Mouse (Mus musculus) right cerebral cortex, postnatal 36 days (tissue): ENCODE measurements around the gene Btbd6.
A peak's percentile ranks its signal among the peaks of the same experiment; 100 is the strongest.

Source experiments
- DNase-seq, 2 experiments: peaks; one replicate each; pipeline ENCODE4 v3.0.0; 2022; ENCODE audit warnings: low spot score in 2 of 2, mixed read lengths in 1 of 2

The Btbd6 gene

GRCm38 (mm10) chr12:113004993-113005392, 28.7 kb downstream of the Btbd6 start:
- DNase-seq = peak; percentile 43 to 59

- no peak for DNase-seq
Measured at GRCm38 (mm10) chr12:113011702-113012360, 35.5 kb downstream of the Btbd6 start.

GRCm38 (mm10) chr12:113012443-113012842, 36.2 kb downstream of the Btbd6 start:
- DNase-seq = no peak

- DNase-seq = peak; percentile 51 to 52
Measured at GRCm38 (mm10) chr12:113013021-113013491, 36.8 kb downstream of the Btbd6 start.

- peak; percentile 86 to 87 for DNase-seq
Measured at GRCm38 (mm10) chr12:113013604-113014558, 37.6 kb downstream of the Btbd6 start, which contains the start of gene Pacs2. TSS of gene Pacs2 (plus strand) at chr12:113014508.

- DNase-seq = peak in 1 of 2 experiments; percentile 20
Measured at GRCm38 (mm10) chr12:113014561-113015556, 38.6 kb downstream of the Btbd6 start.

- no peak for DNase-seq
Measured at GRCm38 (mm10) chr12:113015956-113016355, 39.7 kb downstream of the Btbd6 start.

- DNase-seq = peak; percentile 84 to 91
Measured at GRCm38 (mm10) chr12:113016976-113017375, 40.7 kb downstream of the Btbd6 start.

- DNase-seq = no peak
Measured at GRCm38 (mm10) chr12:113017429-113017984, 41.2 kb downstream of the Btbd6 start.

- no peak for DNase-seq
Measured at GRCm38 (mm10) chr12:113018763-113019162, 42.5 kb downstream of the Btbd6 start.

GRCm38 (mm10) chr12:113021488-113021887, 45.2 kb downstream of the Btbd6 start:
- DNase-seq = no peak

- no peak for DNase-seq
Measured at GRCm38 (mm10) chr12:113023082-113023481, 46.8 kb downstream of the Btbd6 start.

GRCm38 (mm10) chr12:113026557-113026956, 50.3 kb downstream of the Btbd6 start:
- no peak for DNase-seq

- no peak for DNase-seq
Measured at GRCm38 (mm10) chr12:113027495-113027894, 51.2 kb downstream of the Btbd6 start.

- no peak for DNase-seq
Measured at GRCm38 (mm10) chr12:113028067-113028466, 51.8 kb downstream of the Btbd6 start.
